11 mouse cellular contexts compared by ENCODE assay signal in genomic region chr7:109617838-109618237, GRCm38 (mm10).
A peak's percentile ranks its signal among the peaks of the same experiment; 100 is the strongest.
DNase-seq lines count a peak whose midpoint lies in the region; ATAC-seq and TF ChIP-seq lines count a peak whose summit lies in the region.
"Had no signal": no experiment of that assay in that cellular context is flagged by ENCODE, and none has a peak within 500 bp of the region (broad histone marks: within the 10 kb centered on the region; RNA-seq: fewer than 3 reads in every experiment).

No protein-coding gene starts in this region.

- no peak overlapping the region for H3K9ac ChIP-seq in hindbrain, postnatal 0 days (replicated peaks; ENCODE audit: low read length)
- H3K9ac ChIP-seq in hindbrain, embryonic 11.5 days (ENCODE audit: low read depth, low read length), result no peak overlapping the region
- no peak overlapping the region for H3K9ac ChIP-seq in heart, embryonic 12.5 days
- no peak overlapping the region for H3K9ac ChIP-seq in forebrain, embryonic 14.5 days (ENCODE audit: low read length)

- H3K79me3 ChIP-seq in C2C12 (ENCODE audit: low read depth), result peaks cover 15% of the 10 kb centered on the region

- 52% methylated on average over 3 of the region's 3 CpGs for WGBS in hindbrain, postnatal 0 days
- 83% methylated on average over 3 of the region's 3 CpGs for WGBS in hindbrain, embryonic 11.5 days
- 35% methylated on average over 3 of the region's 3 CpGs for WGBS in heart, embryonic 12.5 days
- 81% methylated on average over 3 of the region's 3 CpGs for WGBS in forebrain, embryonic 14.5 days

- H3K4me2 ChIP-seq in hindbrain, postnatal 0 days (ENCODE audit: low read depth, low read length), result no peak overlapping the region
- no peak overlapping the region for H3K4me2 ChIP-seq in hindbrain, embryonic 11.5 days (replicated peaks; ENCODE audit: low read depth, low read length)
- H3K4me2 ChIP-seq in heart, embryonic 12.5 days, result 0 out of 2 replicates have a peak overlapping the region, but pooled peaks have one; percentile 11
- H3K4me2 ChIP-seq in forebrain, embryonic 14.5 days (ENCODE audit: low read length), result no peak overlapping the region

- no peak overlapping the region for H3K27ac ChIP-seq in hindbrain, postnatal 0 days
- H3K27ac ChIP-seq in hindbrain, embryonic 11.5 days (ENCODE audit: low read depth, low read length), result no peak overlapping the region
- H3K27ac ChIP-seq in heart, embryonic 12.5 days (ENCODE audit: poor library complexity, severe bottlenecking), result peak overlapping the region; percentile 42; the same call in 1 of the 2 replicates
- H3K27ac ChIP-seq in forebrain, embryonic 14.5 days (ENCODE audit: low read depth, low read length), result no peak overlapping the region

- peaks cover 45% of the 10 kb centered on the region for H3K79me2 ChIP-seq in C2C12 (ENCODE audit: control insufficient read depth, insufficient read depth)

- DNase-seq in hindbrain, postnatal 0 days (ENCODE audit: low spot score), result peak; percentile 23
- DNase-seq in hindbrain, embryonic 11.5 days (ENCODE audit: low spot score), result no peak
- DNase-seq in cerebellum, postnatal 10 days, result peak; percentile 91 to 94
- DNase-seq in B cell, adult 2 months, result no peak
- DNase-seq in frontal cortex, postnatal 25 days (ENCODE audit: low spot score in 2 of 2), result no peak
- DNase-seq in forebrain, embryonic 14.5 days (ENCODE audit: low spot score), result no peak
- DNase-seq: lung, postnatal 36 days; retina, postnatal 1 day had no signal

- H3K27me3 ChIP-seq in hindbrain, postnatal 0 days (ENCODE audit: insufficient read depth, low read length), result no peaks in the 10 kb centered on the region
- H3K27me3 ChIP-seq in hindbrain, embryonic 11.5 days (ENCODE audit: control insufficient read depth, insufficient read depth, low read length), result no peaks in the 10 kb centered on the region
- no peaks in the 10 kb centered on the region for H3K27me3 ChIP-seq in C2C12 (ENCODE audit: control insufficient read depth, insufficient read depth, insufficient read length)
- H3K27me3 ChIP-seq in heart, embryonic 12.5 days (replicated peaks), result no peaks in the 10 kb centered on the region
- no peaks in the 10 kb centered on the region for H3K27me3 ChIP-seq in forebrain, embryonic 14.5 days (replicated peaks; ENCODE audit: control insufficient read depth, insufficient read depth, low read length)

- no peak overlapping the region for H3ac ChIP-seq in C2C12 (ENCODE audit: control insufficient read depth, insufficient read length, low read depth)

- H3K4me1 ChIP-seq in hindbrain, postnatal 0 days (ENCODE audit: insufficient read depth, low read length), result peaks cover 15% of the 10 kb centered on the region; the same call in 1 of the 2 replicates
- H3K4me1 ChIP-seq in hindbrain, embryonic 11.5 days (replicated peaks; ENCODE audit: control insufficient read depth, insufficient read depth, low read length), result peaks cover 4% of the 10 kb centered on the region; the same call in 1 of the 2 replicates
- peaks cover 74% of the 10 kb centered on the region for H3K4me1 ChIP-seq in heart, embryonic 12.5 days (replicated peaks)
- H3K4me1 ChIP-seq in forebrain, embryonic 14.5 days (ENCODE audit: control insufficient read depth, insufficient read depth, low read length), result peaks cover 18% of the 10 kb centered on the region

- no peak overlapping the region for H3K4me3 ChIP-seq in hindbrain, postnatal 0 days (ENCODE audit: low read length)
- H3K4me3 ChIP-seq in hindbrain, embryonic 11.5 days (ENCODE audit: low read depth, low read length), result no peak overlapping the region
- H3K4me3 ChIP-seq in C2C12 (ENCODE audit: insufficient read depth, poor library complexity, severe bottlenecking), result no peak overlapping the region
- no peak overlapping the region for H3K4me3 ChIP-seq in heart, embryonic 12.5 days
- no peak overlapping the region for H3K4me3 ChIP-seq in forebrain, embryonic 14.5 days (ENCODE audit: low read depth, low read length)
- H3K4me3 ChIP-seq: forebrain, embryonic 10.5 days had no signal

- H3K9me3 ChIP-seq in hindbrain, postnatal 0 days (ENCODE audit: low read length), result no peaks in the 10 kb centered on the region
- no peaks in the 10 kb centered on the region for H3K9me3 ChIP-seq in hindbrain, embryonic 11.5 days (ENCODE audit: control insufficient read depth, low read length)
- H3K9me3 ChIP-seq in heart, embryonic 12.5 days (replicated peaks), result no peaks in the 10 kb centered on the region
- no peaks in the 10 kb centered on the region for H3K9me3 ChIP-seq in forebrain, embryonic 14.5 days (replicated peaks; ENCODE audit: control insufficient read depth, low read length)
- H3K9me3 ChIP-seq: forebrain, embryonic 10.5 days had no signal

- H3K36me3 ChIP-seq in hindbrain, postnatal 0 days (ENCODE audit: insufficient read depth, low read length), result no peaks in the 10 kb centered on the region
- no peaks in the 10 kb centered on the region for H3K36me3 ChIP-seq in hindbrain, embryonic 11.5 days (ENCODE audit: control insufficient read depth, insufficient read depth, low read length)
- peaks cover 20% of the 10 kb centered on the region for H3K36me3 ChIP-seq in C2C12 (ENCODE audit: control insufficient read depth, insufficient read depth)
- peaks cover 3% of the 10 kb centered on the region; the same call in 1 of the 2 replicates for H3K36me3 ChIP-seq in heart, embryonic 12.5 days
- no peaks in the 10 kb centered on the region for H3K36me3 ChIP-seq in forebrain, embryonic 14.5 days (ENCODE audit: control insufficient read depth, insufficient read depth, low read length)
- H3K36me3 ChIP-seq: forebrain, embryonic 10.5 days had no signal

- no peak for TF ChIP-seq CTCF in hindbrain, postnatal 0 days (IDR thresholded peaks at IDR 0.05; ENCODE audit: low read depth)
- TF ChIP-seq CTCF in C2C12 (IDR thresholded peaks at IDR 0.05; ENCODE audit: control insufficient read depth, insufficient read depth, insufficient read length), result no peak

- ATAC-seq in hindbrain, postnatal 0 days, result no peak
- no peak for ATAC-seq in hindbrain, embryonic 11.5 days (ENCODE audit: low FRiP score)
- ATAC-seq in heart, embryonic 12.5 days (ENCODE audit: insufficient number of reproducible peaks, low FRiP score), result no peak
- no peak for ATAC-seq in forebrain, embryonic 14.5 days

TF ChIP-seq in C2C12, 6 proteins besides CTCF, POLR2A, EP300 and RAD21:
- TF ChIP-seq MYOG (IDR thresholded peaks at IDR 0.05; ENCODE audit: control insufficient read depth, extremely low read depth, insufficient read length) (no peak), CEBPB (IDR thresholded peaks at IDR 0.05; ENCODE audit: low read depth) (no peak), MAX (IDR thresholded peaks at IDR 0.05) (no peak), MYOD1 (IDR thresholded peaks at IDR 0.05; ENCODE audit: control insufficient read depth, insufficient read length, low read depth) (peak; percentile 91), FOSL1 (IDR thresholded peaks at IDR 0.05; ENCODE audit: insufficient read depth, low read length, poor library complexity, severe bottlenecking) (no peak)

Comparison
In these comparisons a context has a peak if more than half of its experiments do, and no peak if none do; other contexts are left out.
1. DNase-seq: peak in hindbrain, postnatal 0 days (single experiment) and cerebellum, postnatal 10 days (2 of 2); none in hindbrain, embryonic 11.5 days (single experiment), B cell, adult 2 months (0 of 2), frontal cortex, postnatal 25 days (0 of 2) and forebrain, embryonic 14.5 days (single experiment).